Mouse (Mus musculus) ES-Bruce4 (cell line): ENCODE data around the gene Iyd.

ENCODE experiments used
- CTCF ChIP-seq: IDR thresholded peaks from one replicate; pipeline ENCODE4 v1.8.1; 2011; ENCODE audit warnings: low read depth, low read length
- POLR2A ChIP-seq: IDR thresholded peaks from one replicate; pipeline ENCODE4 v1.8.1; 2011; ENCODE audit warnings: low read length; ENCODE audit not compliant: insufficient read depth

GRCm38 (mm10) chr10:3514634-3515033, 25.4 kb upstream of the Iyd start:
- TF ChIP-seq POLR2A, result no peak
- TF ChIP-seq CTCF, result no peak
